Mouse (Mus musculus): ENCODE measurements around the gene Supt16.

The Supt16 gene

GRCm38 (mm10) chr14:52197156-52197878 lies at the start of gene Supt16:
Supt16 (minus strand) TSS chr14:52197416.
- peak; percentile 80 to 83 for DNase-seq

- DNase-seq = no peak
These were observed 48.9 kb upstream of the Supt16 start for GRCm38 (mm10) chr14:52246129-52246528.

GRCm38 (mm10) chr14:52244690-52245042 lies 47.5 kb upstream of the Supt16 start:
- no peak for DNase-seq

GRCm38 (mm10) chr14:52244041-52244689 lies 46.9 kb upstream of the Supt16 start:
- DNase-seq = peak; percentile 99 to 100

- no peak for DNase-seq
These were observed 39.0 kb upstream of the Supt16 start for GRCm38 (mm10) chr14:52236216-52236615.

- DNase-seq = no peak
These were observed 37.9 kb upstream of the Supt16 start for GRCm38 (mm10) chr14:52235165-52235564.

GRCm38 (mm10) chr14:52232249-52232648 lies 35.0 kb upstream of the Supt16 start:
- no peak for DNase-seq

- DNase-seq = no peak
These were observed 28.8 kb upstream of the Supt16 start for GRCm38 (mm10) chr14:52225972-52226371.

GRCm38 (mm10) chr14:52217261-52217660 lies 20.0 kb upstream of the Supt16 start:
- no peak for DNase-seq

- DNase-seq = no peak
These were observed 2.2 kb upstream of the Supt16 start for GRCm38 (mm10) chr14:52199412-52199811.

GRCm38 (mm10) chr14:52198141-52198540 lies 925 bp upstream of the Supt16 start:
- DNase-seq = peak in 1 of 2 experiments; percentile 9

- no peak for DNase-seq
These were observed 723 bp downstream of the Supt16 start for GRCm38 (mm10) chr14:52196230-52197155.

GRCm38 (mm10) chr14:52195691-52196090 lies 1.5 kb downstream of the Supt16 start:
- peak; percentile 54 to 55 for DNase-seq

- peak; percentile 44 to 52 for DNase-seq
These were observed 6.4 kb downstream of the Supt16 start for GRCm38 (mm10) chr14:52190740-52191359.

GRCm38 (mm10) chr14:52189519-52189918 lies 7.7 kb downstream of the Supt16 start:
- no peak for DNase-seq

- no peak for DNase-seq
These were observed 8.4 kb downstream of the Supt16 start for GRCm38 (mm10) chr14:52188788-52189187.

- no peak for DNase-seq
These were observed 30.6 kb downstream of the Supt16 start for GRCm38 (mm10) chr14:52166571-52166970.

GRCm38 (mm10) chr14:52160911-52161310 lies 36.3 kb downstream of the Supt16 start:
- no peak for DNase-seq

- DNase-seq = no peak
These were observed 42.2 kb downstream of the Supt16 start for GRCm38 (mm10) chr14:52155008-52155407.

- no peak for DNase-seq
These were observed 44.6 kb downstream of the Supt16 start for GRCm38 (mm10) chr14:52152613-52153012.

- no peak for DNase-seq
These were observed 45.0 kb downstream of the Supt16 start for GRCm38 (mm10) chr14:52152179-52152578.

GRCm38 (mm10) chr14:52149888-52150287 lies 47.3 kb downstream of the Supt16 start:
- no peak for DNase-seq

- peak in 1 of 2 experiments; percentile 25 for DNase-seq
These were observed 50.7 kb downstream of the Supt16 start for GRCm38 (mm10) chr14:52146540-52146939.
